8 mouse cellular contexts compared by ENCODE assay signal in genomic region chr1:93506944-93507676, GRCm38 (mm10). TPM values are rescaled to one million over a fixed set of nuclear protein-coding genes. Genes with fewer than 3 reads are reported as not detected.
A peak's percentile ranks its signal among the peaks of the same experiment; 100 is the strongest.
DNase-seq lines count a peak whose midpoint lies in the region; ATAC-seq lines count a peak whose summit lies in the region.

No protein-coding gene starts in this region.

- H3K36me3 ChIP-seq in midbrain, embryonic 10.5 days: peaks cover 80% of the 10 kb centered on the region

- no peaks in the 10 kb centered on the region for H3K9me3 ChIP-seq in midbrain, embryonic 10.5 days (replicated peaks)

- H3K27me3 ChIP-seq in midbrain, embryonic 10.5 days (ENCODE audit: low read depth, poor library complexity, severe bottlenecking): no peaks in the 10 kb centered on the region

- peak; percentile 33; the same call in 1 of the 2 replicates for ATAC-seq in granulocyte monocyte progenitor cell, adult 5-6 weeks (replicated peaks; ENCODE audit: poor library complexity, severe bottlenecking)

- H3K4me1 ChIP-seq in midbrain, embryonic 10.5 days: peaks cover 15% of the 10 kb centered on the region

- DNase-seq in heart, postnatal 4 days: peak; percentile 15
- no peak for DNase-seq in heart, adult 9 months (ENCODE audit: low spot score in 2 of 2)
- peak; percentile 66 for DNase-seq in CD4-positive helper T cell, adult 2 months (ENCODE audit: low read depth, low spot score)
- peak; percentile 15 for DNase-seq in T-cell, adult 2 months (ENCODE audit: low spot score)
- peak; percentile 19 for DNase-seq in midbrain, embryonic 10.5 days (ENCODE audit: low spot score)
- no peak for DNase-seq in urinary bladder, postnatal 14 days (ENCODE audit: low spot score)
- DNase-seq in layer of hippocampus, postnatal 25 days (ENCODE audit: extremely low spot score in 1 of 2, low spot score in 1 of 2): no peak

- H3K27ac ChIP-seq in midbrain, embryonic 10.5 days (replicated peaks): no peak overlapping the region

- 68% methylated on average over 10 of the region's 10 CpGs for WGBS in midbrain, embryonic 10.5 days

- no peak overlapping the region for H3K4me3 ChIP-seq in midbrain, embryonic 10.5 days

RNA-seq across cellular contexts. Expression of gene Farp2, which starts 4.8 kb away (rescaled TPM):
- 10 to 100 TPM; 15.3 to 16.8 TPM for total RNA-seq in heart, postnatal 4 days (2021)
- total RNA-seq in granulocyte monocyte progenitor cell, adult 5-6 weeks (2014; fragmentation: Nextera tagmentation): 0.56 and 2.3 TPM in 2 replicates
- total RNA-seq in granulocyte monocyte progenitor cell, adult 5-6 weeks (2017): 0.82 and 1.3 TPM in 2 replicates
- polyA plus RNA-seq in midbrain, embryonic 10.5 days (2016; fragmentation: Nextera tagmentation; extraction: Ambion mirVana): 3.3 and 3.5 TPM in 2 replicates
- total RNA-seq in layer of hippocampus, postnatal 25 days (2021): 10 to 100 TPM; 11.0 to 12.9 TPM

RNA-seq across cellular contexts. Expression of gene Hdlbp, which starts 28.5 kb away (rescaled TPM):
- 100 to 1,000 TPM; 317 to 330 TPM for total RNA-seq in heart, postnatal 4 days (2021)
- total RNA-seq in granulocyte monocyte progenitor cell, adult 5-6 weeks (2014; fragmentation: Nextera tagmentation): 176 and 186 TPM in 2 replicates
- 137 and 149 TPM in 2 replicates for total RNA-seq in granulocyte monocyte progenitor cell, adult 5-6 weeks (2017)
- polyA plus RNA-seq in midbrain, embryonic 10.5 days (2016; fragmentation: Nextera tagmentation; extraction: Ambion mirVana): 106 and 107 TPM in 2 replicates
- total RNA-seq in layer of hippocampus, postnatal 25 days (2021): 100 to 1,000 TPM; 151 to 158 TPM

Comparison
In these comparisons a context has a peak if more than half of its experiments do, and no peak if none do; other contexts are left out.
1. DNase-seq: peak in heart, postnatal 4 days (single experiment), CD4-positive helper T cell, adult 2 months (single experiment), T-cell, adult 2 months (single experiment) and midbrain, embryonic 10.5 days (single experiment); none in heart, adult 9 months (0 of 2), urinary bladder, postnatal 14 days (single experiment) and layer of hippocampus, postnatal 25 days (0 of 2).